ENCODE assay signal across 8 mouse cellular contexts in genomic region chr11:52003505-52003771, GRCm38 (mm10). TPM values are rescaled to one million over a fixed set of nuclear protein-coding genes. Genes with fewer than 3 reads are reported as not detected.
DNase-seq lines count a peak whose midpoint lies in the region; ATAC-seq and TF ChIP-seq lines count a peak whose summit lies in the region.

No protein-coding gene starts in this region.

- H3K36me3 ChIP-seq in kidney, adult 2 months (ENCODE audit: control insufficient read depth, insufficient read depth, low read length) = no peaks in the 10 kb centered on the region
- H3K36me3 ChIP-seq in hindbrain, embryonic 13.5 days = no peaks in the 10 kb centered on the region
- H3K36me3 ChIP-seq in midbrain, embryonic 14.5 days (ENCODE audit: control insufficient read depth, insufficient read depth, low read length) = no peaks in the 10 kb centered on the region

- ATAC-seq in hindbrain, embryonic 13.5 days (ENCODE audit: low FRiP score) = no peak
- no peak for ATAC-seq in midbrain, embryonic 14.5 days (ENCODE audit: low FRiP score, low TSS enrichment)

- TF ChIP-seq POLR2A in kidney, adult 2 months (IDR thresholded peaks at IDR 0.05; ENCODE audit: low read depth, low read length) = no peak
- no peak for TF ChIP-seq POLR2A in bone marrow macrophage, adult 2 months (IDR thresholded peaks at IDR 0.05; ENCODE audit: borderline replicate concordance, low read depth, low read length)

- H3K4me2 ChIP-seq in hindbrain, embryonic 13.5 days = peak overlapping the region; percentile 64
- H3K4me2 ChIP-seq in midbrain, embryonic 14.5 days (ENCODE audit: low read length) = peak overlapping the region; percentile 83

- H3K9me3 ChIP-seq in hindbrain, embryonic 13.5 days = no peaks in the 10 kb centered on the region
- H3K9me3 ChIP-seq in midbrain, embryonic 14.5 days (ENCODE audit: control insufficient read depth, low read length) = no peaks in the 10 kb centered on the region

- H3K9ac ChIP-seq in hindbrain, embryonic 13.5 days = peak overlapping the region; percentile 90
- peak overlapping the region; percentile 85 for H3K9ac ChIP-seq in midbrain, embryonic 14.5 days (replicated peaks; ENCODE audit: low read length)

- WGBS in kidney, adult 2 months = 8% methylated on average over 4 of the region's 4 CpGs
- WGBS in hindbrain, embryonic 13.5 days = 24% methylated on average over 4 of the region's 4 CpGs
- 17% methylated on average over 4 of the region's 4 CpGs for WGBS in midbrain, embryonic 14.5 days

- TF ChIP-seq CTCF in kidney, adult 2 months (conservative IDR thresholded peaks at IDR 0.05; ENCODE audit: insufficient read depth, insufficient read length, low read depth, low read length) = no peak
- no peak for TF ChIP-seq CTCF in bone marrow macrophage, adult 2 months (IDR thresholded peaks at IDR 0.05; ENCODE audit: low read depth, low read length)

- no peak for DNase-seq in kidney, adult 2 months
- DNase-seq in kidney, postnatal 25 days = no peak
- no peak for DNase-seq in midbrain, embryonic 14.5 days
- DNase-seq in retina, embryonic 14.5 days (ENCODE audit: low spot score) = no peak
- no peak for DNase-seq in urinary bladder, adult 18-20 months (ENCODE audit: low spot score in 2 of 2)
- DNase-seq in layer of hippocampus, adult 9-10 months (ENCODE audit: low spot score) = no peak

- H3K4me3 ChIP-seq in kidney, adult 2 months (ENCODE audit: insufficient read depth, low read depth, low read length) = peak overlapping the region; percentile 75
- H3K4me3 ChIP-seq in bone marrow macrophage, adult 2 months (ENCODE audit: insufficient read depth, low read length) = peak overlapping the region; percentile 61
- H3K4me3 ChIP-seq in hindbrain, embryonic 13.5 days = peak overlapping the region; percentile 84
- H3K4me3 ChIP-seq in midbrain, embryonic 14.5 days (replicated peaks; ENCODE audit: low read depth, low read length) = peak overlapping the region; percentile 84

- H3K4me1 ChIP-seq in kidney, adult 2 months (ENCODE audit: control insufficient read depth, insufficient read depth, low read length) = peaks cover 13% of the 10 kb centered on the region; the same call in 1 of the 2 replicates
- H3K4me1 ChIP-seq in bone marrow macrophage, adult 2 months (ENCODE audit: control insufficient read depth, insufficient read depth, low read length) = peaks cover 20% of the 10 kb centered on the region
- peaks cover 36% of the 10 kb centered on the region for H3K4me1 ChIP-seq in hindbrain, embryonic 13.5 days (replicated peaks)
- peaks cover 10% of the 10 kb centered on the region for H3K4me1 ChIP-seq in midbrain, embryonic 14.5 days (ENCODE audit: control insufficient read depth, insufficient read depth, low read length)

- H3K27me3 ChIP-seq in kidney, adult 2 months (replicated peaks; ENCODE audit: control insufficient read depth, insufficient read depth, low read length) = no peaks in the 10 kb centered on the region
- H3K27me3 ChIP-seq in hindbrain, embryonic 13.5 days = no peaks in the 10 kb centered on the region
- H3K27me3 ChIP-seq in midbrain, embryonic 14.5 days (ENCODE audit: control insufficient read depth, insufficient read depth, low read length) = no peaks in the 10 kb centered on the region

- H3K27ac ChIP-seq in kidney, adult 2 months (ENCODE audit: insufficient read depth, low read depth, low read length) = peak overlapping the region; percentile 96
- H3K27ac ChIP-seq in bone marrow macrophage, adult 2 months (ENCODE audit: insufficient read depth, low read depth, low read length) = peak overlapping the region; percentile 86
- peak overlapping the region; percentile 93 for H3K27ac ChIP-seq in hindbrain, embryonic 13.5 days
- H3K27ac ChIP-seq in midbrain, embryonic 14.5 days (replicated peaks; ENCODE audit: low read depth, low read length) = peak overlapping the region; percentile 92

RNA-seq across cellular contexts. Expression of gene Cdkl3, which starts 0.6 kb away (rescaled TPM):
- 1.6 and 1.8 TPM in 2 replicates for polyA plus RNA-seq in kidney, adult 2 months (2012; rRNA removed)
- 0.86 and 1.7 TPM in 2 replicates for polyA plus RNA-seq in bone marrow macrophage, adult 2 months (2012; ENCODE audit: insufficient read depth, insufficient read length, missing spikeins)
- polyA plus RNA-seq in hindbrain, embryonic 13.5 days (2015; fragmentation: Nextera tagmentation; extraction: Ambion mirVana) = 25.1 and 29.1 TPM in 2 replicates
- 28.8 and 32.9 TPM in 2 replicates for polyA plus RNA-seq in midbrain, embryonic 14.5 days (2014; fragmentation: Nextera tagmentation; extraction: Ambion mirVana)

RNA-seq across cellular contexts. Expression of gene Ube2b, which starts 2.9 kb away (rescaled TPM):
- polyA plus RNA-seq in kidney, adult 2 months (2012; rRNA removed) = 48.5 and 70.9 TPM in 2 replicates
- polyA plus RNA-seq in bone marrow macrophage, adult 2 months (2012; ENCODE audit: insufficient read depth, insufficient read length, missing spikeins) = 150 and 184 TPM in 2 replicates
- 256 and 270 TPM in 2 replicates for polyA plus RNA-seq in hindbrain, embryonic 13.5 days (2015; fragmentation: Nextera tagmentation; extraction: Ambion mirVana)
- 183 and 186 TPM in 2 replicates for polyA plus RNA-seq in midbrain, embryonic 14.5 days (2014; fragmentation: Nextera tagmentation; extraction: Ambion mirVana)

RNA-seq across cellular contexts. Expression of gene Cdkn2aipnl, which starts 36.0 kb away (rescaled TPM):
- 15.6 and 17.2 TPM in 2 replicates for polyA plus RNA-seq in kidney, adult 2 months (2012; rRNA removed)
- 31.9 and 32.1 TPM in 2 replicates for polyA plus RNA-seq in bone marrow macrophage, adult 2 months (2012; ENCODE audit: insufficient read depth, insufficient read length, missing spikeins)
- polyA plus RNA-seq in hindbrain, embryonic 13.5 days (2015; fragmentation: Nextera tagmentation; extraction: Ambion mirVana) = 113 TPM in 2 replicates
- 102 and 125 TPM in 2 replicates for polyA plus RNA-seq in midbrain, embryonic 14.5 days (2014; fragmentation: Nextera tagmentation; extraction: Ambion mirVana)
